Mouse (Mus musculus): ENCODE measurements at regions not wholly inside any gene's neighbourhood (a gene's known extent, or its start where the extent isn't known, plus 50 kb on each side); places are given as distances from the start of the nearest gene placed in this dataset.

- no peak for DNase-seq
Measured at GRCm38 (mm10) chr11:71886771-71887170, 137.1 kb downstream of the Wscd1 start.

GRCm38 (mm10) chr11:71884861-71885260 is 135.1 kb downstream of the Wscd1 start:
- no peak for DNase-seq

GRCm38 (mm10) chr11:71881841-71882240 is 132.1 kb downstream of the Wscd1 start:
- no peak for DNase-seq

GRCm38 (mm10) chr11:71871297-71871696 is 121.6 kb downstream of the Wscd1 start:
- DNase-seq: no peak

- no peak for DNase-seq
Measured at GRCm38 (mm10) chr11:71866690-71867089, 117.0 kb downstream of the Wscd1 start.

- no peak for DNase-seq
Measured at GRCm38 (mm10) chr11:71857926-71858325, 108.2 kb downstream of the Wscd1 start.

GRCm38 (mm10) chr11:71855557-71855956 is 105.8 kb downstream of the Wscd1 start:
- DNase-seq: no peak

- DNase-seq: no peak
Measured at GRCm38 (mm10) chr11:71855058-71855457, 105.3 kb downstream of the Wscd1 start.

- peak in 1 of 2 experiments; percentile 20 for DNase-seq
Measured at GRCm38 (mm10) chr11:71847684-71848367, 98.1 kb downstream of the Wscd1 start.

- DNase-seq: no peak
Measured at GRCm38 (mm10) chr11:71846496-71846895, 96.8 kb downstream of the Wscd1 start.

- peak in 1 of 2 experiments; percentile 4 for DNase-seq
Measured at GRCm38 (mm10) chr11:71840635-71841443, 91.1 kb downstream of the Wscd1 start.
